Mouse (Mus musculus) lung, postnatal 0 days (tissue): ENCODE measurements around the gene Mta3. TPM values are rescaled to one million over a fixed set of nuclear protein-coding genes. Genes with fewer than 3 reads are reported as not detected.

Experiments used
- ATAC-seq: fragments of 200-750 bp; cut with Nextera tagmentation; 2 replicates; pipeline ENCODE4 v1.8.0; 2017; ENCODE audit warnings: moderate library complexity
- DNase-seq: peaks from one replicate; pipeline ENCODE4 v3.0.0-alpha.2; 2016; ENCODE audit warnings: low spot score
- H3K27ac ChIP-seq: fragments of 300-500 bp; sonication (generic); 2 replicates; pipeline ENCODE4 v1.5.1; 2014; ENCODE audit warnings: antibody characterized with exemption, mild to moderate bottlenecking, low read length, mixed read lengths
- H3K27me3 ChIP-seq: fragments of 300-500 bp; sonication (generic); replicated peaks from 2 replicates; pipeline ENCODE4 v1.6.1; 2014; ENCODE audit warnings: low read length, mixed read lengths; ENCODE audit not compliant: insufficient read depth
- H3K36me3 ChIP-seq: fragments of 300-500 bp; sonication (generic); 2 replicates; pipeline ENCODE4 v1.6.1; 2014; ENCODE audit warnings: low read length, mixed read lengths; ENCODE audit not compliant: insufficient read depth
- H3K4me1 ChIP-seq: fragments of 300-500 bp; sonication (generic); 2 replicates; pipeline ENCODE4 v1.6.1; 2014; ENCODE audit warnings: antibody characterized with exemption, low read depth, low read length, mixed read lengths; ENCODE audit not compliant: insufficient read depth
- H3K4me2 ChIP-seq: fragments of 300-500 bp; sonication (generic); replicated peaks from 2 replicates; pipeline ENCODE4 v1.6.1; 2014; ENCODE audit warnings: low read depth, mild to moderate bottlenecking, low read length, moderate library complexity, mixed read lengths
- H3K4me3 ChIP-seq: fragments of 300-500 bp; sonication (generic); 2 replicates; pipeline ENCODE4 v1.5.1; 2014; ENCODE audit warnings: low read depth, low read length
- H3K9ac ChIP-seq: fragments of 300-500 bp; sonication (generic); replicated peaks from 2 replicates; pipeline ENCODE4 v1.6.1; 2014; ENCODE audit warnings: low read depth, mild to moderate bottlenecking
- H3K9me3 ChIP-seq: fragments of 300-500 bp; sonication (generic); 2 replicates; pipeline ENCODE4 v1.6.1; 2016; ENCODE audit warnings: low read length, mixed read lengths
- CTCF ChIP-seq: IDR thresholded peaks from 2 replicates; pipeline ENCODE4 v1.5.1; 2016; ENCODE audit warnings: antibody characterized with exemption, mild to moderate bottlenecking
- EP300 ChIP-seq: IDR thresholded peaks from 2 replicates; pipeline ENCODE4 v1.6.1; 2016; ENCODE audit warnings: antibody characterized with exemption, mild to moderate bottlenecking, control low read depth
- WGBS: fragments of 180-500 bp; shearing (Covaris S2); extraction: QIAGEN DNeasy Blood & Tissue Kit; methylation state at CpG from one replicate; pipeline ENCODE4 v1.1.7; 2014; 5-methylcytosine and 5-hydroxymethylcytosine counted together
- polyA plus RNA-seq: library from polyadenylated mRNA; unstranded; fragments of >200 nt; fragmentation: Nextera tagmentation; extraction: Ambion mirVana; gene quantifications from 2 replicates; pipeline ENCODE4 v1.2.1, GENCODE M21; 2015

Gene Mta3
- polyA plus RNA-seq, 1 experiment from 2014 or later = 32.0 TPM

DNA sequence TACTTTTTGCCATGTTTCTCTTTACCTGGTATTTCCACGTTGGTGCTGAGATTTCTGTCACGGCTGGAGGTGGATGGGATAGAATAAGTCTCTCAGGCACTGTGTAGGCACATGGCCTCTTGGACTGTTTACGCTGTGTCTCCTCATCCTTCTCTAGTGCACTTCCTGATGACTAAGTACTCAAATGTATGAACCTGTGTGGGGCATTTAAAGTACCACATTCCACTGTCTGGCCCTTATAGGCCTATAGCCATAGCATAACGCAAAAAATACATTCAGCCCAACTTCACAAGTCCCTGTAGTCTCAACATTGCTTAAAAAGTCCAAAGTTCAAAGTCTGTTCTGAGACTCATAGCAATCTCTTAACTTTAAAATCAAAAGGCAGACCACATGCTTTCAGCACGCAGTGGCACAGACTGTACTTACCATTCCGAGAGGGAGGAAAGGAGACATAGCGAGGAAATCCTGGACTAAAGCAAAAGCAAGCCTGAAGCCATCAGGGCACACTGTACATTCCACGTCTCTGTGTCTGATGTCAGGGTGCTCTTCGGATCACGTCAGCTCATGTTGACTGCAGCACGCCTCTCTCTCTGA is 38.4 kb downstream of the Mta3 start:
- no peak for TF ChIP-seq EP300
- TF ChIP-seq CTCF = no peak
- ATAC-seq = peak; percentile 62; the same call in 1 of the 2 replicates

DNA sequence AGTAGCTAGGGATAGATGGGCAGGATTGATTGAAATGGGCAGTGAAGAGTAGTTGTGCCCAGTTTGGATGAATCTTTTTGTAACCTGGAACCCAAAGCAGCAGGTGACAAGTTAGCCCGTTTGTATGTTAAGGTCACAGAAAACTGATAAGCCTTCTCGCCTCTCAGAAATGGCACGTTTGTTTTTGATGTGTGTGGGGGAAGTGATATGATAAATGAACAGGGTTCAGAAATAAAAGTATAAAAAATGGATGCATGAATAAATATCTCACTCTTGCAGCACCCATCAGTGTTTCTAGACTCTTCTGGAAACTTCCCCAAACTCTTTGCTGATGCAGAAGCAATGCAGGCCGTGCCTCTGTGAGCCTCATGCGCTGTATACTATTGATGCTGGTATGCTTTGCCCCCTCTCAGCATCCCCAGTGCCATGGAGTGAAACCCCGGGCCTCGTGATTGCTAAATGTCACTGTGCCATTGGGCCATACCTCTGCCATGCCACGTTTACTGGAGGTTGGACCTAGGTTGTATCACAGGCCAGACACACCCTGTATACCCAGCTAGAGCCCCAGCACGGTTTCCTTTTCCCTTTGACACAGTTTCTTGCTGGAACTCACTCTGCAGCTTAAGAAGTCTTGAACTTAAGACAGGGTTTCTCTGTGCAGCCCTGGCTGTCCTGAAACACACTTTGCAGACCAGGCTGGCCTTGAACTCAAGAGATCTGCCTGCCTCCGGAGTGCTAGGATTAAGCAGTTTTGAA is 41.6 kb downstream of the Mta3 start:
- Histone ChIP-seq H3K27ac (no peak overlapping the region), H3K4me3 (no peak overlapping the region), H3K9ac (no peak overlapping the region), H3K36me3 (no peaks in the 10 kb centered on the region), H3K4me2 (no peak overlapping the region), H3K4me1 (no peaks in the 10 kb centered on the region), H3K27me3 (no peaks in the 10 kb centered on the region), H3K9me3 (0 out of 2 replicates have a peak, but pooled peaks cover 3% of the 10 kb centered on the region)
- TF ChIP-seq EP300 = no peak
- 80% methylated on average over 10 of the region's 10 CpGs for WGBS
- DNase-seq = no peak
- ATAC-seq = no peak

More for the DNA sequence above, 38.4 kb downstream of the Mta3 start:
- DNase-seq = peak; percentile 18
- no peak overlapping the region for H3K27ac ChIP-seq
- 0 out of 2 replicates have a peak, but pooled peaks cover 3% of the 10 kb centered on the region for H3K9me3 ChIP-seq
- H3K36me3 ChIP-seq = no peaks in the 10 kb centered on the region
- H3K9ac ChIP-seq = no peak overlapping the region
- H3K4me1 ChIP-seq = no peaks in the 10 kb centered on the region
- WGBS = 80% methylated on average over 11 of the region's 11 CpGs
- H3K4me3 ChIP-seq = no peak overlapping the region
- no peak overlapping the region for H3K4me2 ChIP-seq
- no peaks in the 10 kb centered on the region for H3K27me3 ChIP-seq

DNA sequence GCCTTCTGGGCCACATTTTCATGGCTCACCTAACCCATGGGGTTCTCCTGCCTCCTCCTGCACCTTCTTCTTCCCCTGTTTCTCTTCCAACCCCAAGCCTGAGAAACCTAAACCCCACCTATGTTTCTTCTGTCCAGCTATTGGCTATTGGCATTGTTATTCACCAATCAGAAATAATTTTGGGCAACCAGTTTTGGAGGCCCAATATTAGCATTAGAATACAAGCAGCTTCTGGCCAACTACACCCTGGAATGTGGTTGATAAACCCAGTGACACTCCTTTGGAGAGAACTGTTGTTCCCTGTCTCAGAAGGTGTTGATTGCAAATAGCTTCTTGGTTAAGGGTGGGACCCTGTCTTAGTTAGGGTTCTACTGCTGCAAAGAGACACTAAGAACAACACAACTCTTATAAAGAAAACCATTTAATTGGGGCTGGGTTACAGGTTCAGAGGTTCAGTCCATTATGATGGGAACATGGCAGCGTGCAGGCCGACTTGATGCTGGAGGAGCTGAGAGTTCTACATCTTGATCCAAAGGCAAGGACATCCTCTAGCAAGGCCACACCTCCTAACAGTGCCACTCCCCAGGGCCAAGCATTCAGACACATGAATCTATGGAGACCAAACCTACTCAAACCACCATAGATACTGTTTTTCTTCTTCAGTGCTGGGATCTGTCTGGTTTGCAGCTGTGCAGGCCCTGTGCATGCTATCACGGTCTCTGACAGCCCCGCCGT is 44.4 kb downstream of the Mta3 start:
- no peaks in the 10 kb centered on the region for H3K27me3 ChIP-seq
- H3K4me1 ChIP-seq = no peaks in the 10 kb centered on the region
- H3K9ac ChIP-seq = no peak overlapping the region
- ATAC-seq (no peak), DNase-seq (no peak)
- no peaks in the 10 kb centered on the region for H3K9me3 ChIP-seq
- WGBS = 84% methylated on average over 5 of the region's 5 CpGs
- no peak overlapping the region for H3K4me3 ChIP-seq
- no peak overlapping the region for H3K27ac ChIP-seq
- H3K4me2 ChIP-seq = no peak overlapping the region
- TF ChIP-seq EP300 (no peak), CTCF (no peak)
- H3K36me3 ChIP-seq = peaks cover 8% of the 10 kb centered on the region

DNA sequence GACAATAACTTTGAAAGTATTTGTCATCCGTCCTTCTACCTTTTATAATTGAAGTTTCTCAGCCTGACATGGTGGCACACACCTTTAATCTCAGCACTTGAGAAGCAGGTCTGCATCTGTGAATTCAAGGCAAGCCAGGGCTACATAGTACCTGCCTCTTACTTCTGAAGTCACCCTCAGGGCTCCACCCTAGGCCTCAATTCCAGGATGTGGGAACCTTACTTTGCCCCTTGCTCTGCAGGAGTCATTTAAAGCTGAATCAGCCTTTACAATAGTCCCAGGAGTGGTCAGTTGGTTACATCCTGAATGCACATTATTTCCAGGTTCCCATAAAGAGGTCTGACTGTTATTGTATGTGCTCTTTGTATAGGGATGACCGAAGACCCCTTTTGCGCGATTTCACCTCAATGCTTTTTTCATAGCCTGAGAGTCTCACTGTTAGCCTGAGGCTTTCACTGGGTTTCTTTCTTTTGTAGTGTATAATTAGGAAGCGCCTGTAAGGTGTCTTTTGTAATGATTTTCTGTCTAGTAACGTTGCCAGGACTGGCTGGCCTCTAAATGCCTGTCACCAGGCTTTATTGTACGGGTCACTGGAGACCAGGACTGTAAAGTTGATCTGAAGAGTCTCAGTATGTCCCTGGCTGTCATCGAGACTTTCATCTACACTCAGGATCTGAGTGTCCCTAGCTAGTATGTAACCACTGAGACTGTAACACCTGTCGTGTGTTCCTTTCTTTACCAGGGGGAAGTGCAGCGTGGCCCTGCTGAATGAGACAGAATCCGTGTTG is 47.3 kb downstream of the Mta3 start:
- H3K4me1 ChIP-seq = no peaks in the 10 kb centered on the region
- peaks cover 8% of the 10 kb centered on the region for H3K36me3 ChIP-seq
- no peak overlapping the region for H3K4me2 ChIP-seq
- no peaks in the 10 kb centered on the region for H3K27me3 ChIP-seq
- no peak overlapping the region for H3K4me3 ChIP-seq
- ATAC-seq = no peak
- no peak for DNase-seq
- H3K9ac ChIP-seq = no peak overlapping the region
- no peak overlapping the region for H3K27ac ChIP-seq
- TF ChIP-seq CTCF (no peak), EP300 (no peak)
- 87% methylated on average over 11 of the region's 11 CpGs for WGBS
- H3K9me3 ChIP-seq = no peaks in the 10 kb centered on the region

DNA sequence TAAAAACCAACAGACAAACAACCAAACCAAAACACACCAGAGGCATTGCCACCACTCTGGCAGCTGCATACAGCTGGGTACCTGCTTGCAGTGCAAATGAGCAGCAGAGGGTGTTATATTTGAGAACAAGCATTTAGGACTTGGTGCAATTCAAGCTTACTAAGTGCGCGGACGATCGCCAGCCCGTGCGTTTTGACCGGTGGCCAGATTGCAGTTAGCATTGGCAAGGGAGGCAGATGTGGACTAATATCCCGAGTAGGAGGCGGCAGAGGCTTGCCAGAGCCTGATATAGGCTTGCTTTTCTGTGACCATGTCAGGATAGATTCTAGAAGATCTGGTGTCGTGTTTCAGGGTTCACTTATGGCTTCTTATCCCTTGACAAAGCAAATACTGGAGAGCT is 52.1 kb downstream of the Mta3 start:
- DNase-seq = no peak

More for the DNA sequence above, 52.1 kb downstream of the Mta3 start:
- Histone ChIP-seq H3K36me3 (peaks cover 17% of the 10 kb centered on the region), H3K4me2 (no peak overlapping the region), H3K9me3 (no peaks in the 10 kb centered on the region), H3K9ac (no peak overlapping the region), H3K4me1 (no peaks in the 10 kb centered on the region), H3K27ac (no peak overlapping the region), H3K4me3 (no peak overlapping the region), H3K27me3 (no peaks in the 10 kb centered on the region)
- TF ChIP-seq CTCF (no peak), EP300 (no peak)
- no peak for ATAC-seq
- 72% methylated on average over 10 of the region's 10 CpGs for WGBS
